Mouse (Mus musculus): ENCODE data around the gene Epop.

Epop gene

GRCm38 (mm10) chr11:97591910-97592309, 37.6 kb downstream of the Epop start:
- DNase-seq (ENCODE audit: extremely low spot score, low read depth, low spot score) = no peak

GRCm38 (mm10) chr11:97590227-97590960, 39.1 kb downstream of the Epop start:
- DNase-seq (ENCODE audit: extremely low spot score, low read depth, low spot score) = no peak

GRCm38 (mm10) chr11:97589216-97589615, 40.3 kb downstream of the Epop start:
- no peak for DNase-seq (ENCODE audit: extremely low spot score, low read depth, low spot score)

GRCm38 (mm10) chr11:97585932-97586331, 43.6 kb downstream of the Epop start:
- no peak for DNase-seq (ENCODE audit: extremely low spot score, low read depth, low spot score)

- DNase-seq (ENCODE audit: extremely low spot score, low read depth, low spot score) = no peak
Measured at GRCm38 (mm10) chr11:97584476-97584875, 45.0 kb downstream of the Epop start.

- DNase-seq (ENCODE audit: extremely low spot score, low read depth, low spot score) = no peak
Measured at GRCm38 (mm10) chr11:97579088-97579857, 50.2 kb downstream of the Epop start.

- DNase-seq (ENCODE audit: extremely low spot score, low read depth, low spot score) = no peak
Measured at GRCm38 (mm10) chr11:97578286-97578685, 51.2 kb downstream of the Epop start.

All from hindlimb bud, embryonic 11.5 days (tissue).